Mouse (Mus musculus) limb, embryonic 15.5 days (tissue): ENCODE data around the gene Nat8f6. TPM values are rescaled to one million over a fixed set of nuclear protein-coding genes. Genes with fewer than 3 reads are reported as not detected.
"Not testable (repeated sequence)": the region's sequence is repeated elsewhere in the genome, so short reads cannot be mapped to it uniquely, and the experiment has no call there.

Experiments used
- ATAC-seq: fragments of 200-750 bp; cut with Nextera tagmentation; 2 replicates; pipeline ENCODE4 v1.8.0; 2017; ENCODE audit warnings: low read depth, moderate TSS enrichment; ENCODE audit not compliant: insufficient number of reproducible peaks, low FRiP score, low TSS enrichment
- H3K27ac ChIP-seq: fragments of 300-500 bp; sonication (generic); 2 replicates; pipeline ENCODE4 v1.5.1; 2015; ENCODE audit warnings: moderate library complexity, mild to moderate bottlenecking, inconsistent platforms
- H3K27me3 ChIP-seq: fragments of 300-500 bp; sonication (generic); 2 replicates; pipeline ENCODE4 v1.6.1; 2015; ENCODE audit warnings: inconsistent platforms
- H3K36me3 ChIP-seq: fragments of 300-500 bp; sonication (generic); 2 replicates; pipeline ENCODE4 v1.6.1; 2015; ENCODE audit warnings: inconsistent platforms
- H3K4me1 ChIP-seq: fragments of 300-500 bp; sonication (generic); 2 replicates; pipeline ENCODE4 v1.6.1; 2015; ENCODE audit warnings: inconsistent platforms
- H3K4me2 ChIP-seq: fragments of 300-500 bp; sonication (generic); 2 replicates; pipeline ENCODE4 v1.6.1; 2015; ENCODE audit warnings: mild to moderate bottlenecking, inconsistent platforms
- H3K4me3 ChIP-seq: fragments of 300-500 bp; sonication (generic); 2 replicates; pipeline ENCODE4 v1.5.1; 2015; ENCODE audit warnings: mild to moderate bottlenecking, inconsistent platforms
- H3K9ac ChIP-seq: fragments of 300-500 bp; sonication (generic); 2 replicates; pipeline ENCODE4 v1.6.1; 2015; ENCODE audit warnings: inconsistent platforms
- H3K9me3 ChIP-seq: fragments of 300-500 bp; sonication (generic); 2 replicates; pipeline ENCODE4 v1.6.1; 2016; ENCODE audit warnings: inconsistent platforms
- WGBS: fragments of 180-500 bp; shearing (Covaris S2); methylation state at CpG from one replicate; pipeline ENCODE4 v1.1.7; 2015; 5-methylcytosine and 5-hydroxymethylcytosine counted together
- microRNA-seq: library from miRNA; unstranded; fragments of <30 nt; microRNA quantifications from one replicate; pipeline ENCODE4, GENCODE M21; 2016
- polyA plus RNA-seq: library from polyadenylated mRNA; unstranded; fragments of >200 nt; fragmentation: Nextera tagmentation; extraction: Ambion mirVana; gene quantifications from 2 replicates; pipeline ENCODE4 v1.2.1, GENCODE M21; 2015

Nat8f6 gene
- polyA plus RNA-seq, 1 experiment from 2014 or later = not detected

GRCm38 (mm10) chr6:85763127-85764070 is 57.4 kb downstream of the Nat8f6 start:
- H3K4me3 ChIP-seq, H3K36me3 ChIP-seq, H3K9me3 ChIP-seq, H3K4me2 ChIP-seq, H3K27me3 ChIP-seq, H3K4me1 ChIP-seq, H3K9ac ChIP-seq, ATAC-seq, H3K27ac ChIP-seq: not testable (repeated sequence)
- WGBS = 64% methylated on average over 6 of the region's 6 CpGs

DNA sequence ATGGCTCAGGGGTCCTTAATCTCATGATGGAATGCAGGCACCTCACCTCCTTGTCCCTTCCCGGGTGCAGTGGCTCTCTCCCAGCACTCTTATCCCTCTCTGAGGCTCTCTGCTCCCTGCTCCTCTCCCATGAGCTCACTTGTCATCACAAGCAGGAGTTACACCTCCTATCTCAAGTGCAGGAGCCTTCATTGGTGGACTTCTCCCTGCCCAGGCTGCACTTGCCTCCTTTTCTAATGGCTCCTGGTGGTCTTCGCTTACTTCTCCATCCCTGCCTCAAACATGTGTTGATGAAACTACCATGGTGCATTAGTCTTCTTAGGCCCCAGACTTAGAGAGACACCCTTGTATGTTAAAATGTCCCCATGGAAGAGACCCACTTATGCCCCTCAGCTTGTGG is 58.1 kb downstream of the Nat8f6 start:
- not testable (repeated sequence) for H3K27me3 ChIP-seq, H3K9ac ChIP-seq, H3K4me2 ChIP-seq, H3K4me3 ChIP-seq, H3K4me1 ChIP-seq, H3K27ac ChIP-seq, ATAC-seq, H3K36me3 ChIP-seq, H3K9me3 ChIP-seq
- WGBS = 59% methylated on average over 2 of the region's 2 CpGs

Small RNA genes within 50 kb of the gene (microRNA-seq; reads per million reads assigned to microRNA genes)
- not detected for gene Mir6375

Other genes starting within 250 kb of the Nat8f6 start
- 2.7 and 4.3 TPM in 2 replicates for gene Alms1, start 233.4 kb downstream of the Nat8f6 start, polyA plus RNA-seq
- gene Nat8f7, start 107.7 kb downstream of the Nat8f6 start, polyA plus RNA-seq = not detected in 2 replicates
- gene Nat8f3, start 55.2 kb downstream of the Nat8f6 start, polyA plus RNA-seq = not detected in 2 replicates
- gene Nat8f5, start within 50 bp of the Nat8f6 start, polyA plus RNA-seq = not detected in 2 replicates
- 0.13 TPM in 1 of 2 replicates, not detected in the other for gene Nat8, start 11.1 kb upstream of the Nat8f6 start, polyA plus RNA-seq
- gene Nat8f2, start 48.2 kb upstream of the Nat8f6 start, polyA plus RNA-seq = not detected in 2 replicates
- 1.5 and 1.8 TPM in 2 replicates for gene Nat8f4, start 83.9 kb upstream of the Nat8f6 start, polyA plus RNA-seq
- 31.8 and 34.8 TPM in 2 replicates for gene Tprkb, start 90.9 kb upstream of the Nat8f6 start, polyA plus RNA-seq
- 4.2 and 4.7 TPM in 2 replicates for gene Nat8f1, start 94.7 kb upstream of the Nat8f6 start, polyA plus RNA-seq
- gene Dusp11, start 140.7 kb upstream of the Nat8f6 start, polyA plus RNA-seq = 44.2 and 51.4 TPM in 2 replicates
- gene Figla, start 195.2 kb upstream of the Nat8f6 start, polyA plus RNA-seq = not detected in 2 replicates
- 2.0 and 2.3 TPM in 2 replicates for gene Add2, start 207.7 kb upstream of the Nat8f6 start, polyA plus RNA-seq